Mouse (Mus musculus): Measurements from ENCODE around the gene Tpcn2. TPM values are rescaled to one million over a fixed set of nuclear protein-coding genes. Genes with fewer than 3 reads are reported as not detected.

Tpcn2 gene
- polyA plus RNA-seq, 1 experiment from 2014 or later, result 3.9 TPM

GRCm38 (mm10) chr7:145292726-145293125, 8.9 kb upstream of the Tpcn2 start:
- Histone ChIP-seq H3K27ac (replicated peaks) (no peak overlapping the region), H3K36me3 (no peaks in the 10 kb centered on the region), H3K9ac (no peak overlapping the region), H3K4me2 (no peak overlapping the region), H3K4me3 (no peak overlapping the region), H3K4me1 (replicated peaks) (no peaks in the 10 kb centered on the region; the same call in 1 of the 2 replicates), H3K27me3 (no peaks in the 10 kb centered on the region), H3K9me3 (no peaks in the 10 kb centered on the region)
- WGBS, result 47% methylated on average over 2 of the region's 2 CpGs
- ATAC-seq (ENCODE audit: low read depth), result no peak

- no peak overlapping the region for H3K4me3 ChIP-seq
- H3K36me3 ChIP-seq, result no peaks in the 10 kb centered on the region
- H3K9me3 ChIP-seq, result no peaks in the 10 kb centered on the region
- H3K9ac ChIP-seq, result no peak overlapping the region
- no peak overlapping the region for H3K4me2 ChIP-seq
- ATAC-seq (ENCODE audit: low read depth), result no peak
- no peaks in the 10 kb centered on the region for H3K27me3 ChIP-seq
- H3K27ac ChIP-seq (replicated peaks), result no peak overlapping the region
- WGBS, result 88% methylated on average over 2 of the region's 2 CpGs
- H3K4me1 ChIP-seq (replicated peaks), result no peaks in the 10 kb centered on the region; the same call in 1 of the 2 replicates
Measured at GRCm38 (mm10) chr7:145291847-145292246, 8.0 kb upstream of the Tpcn2 start.

GRCm38 (mm10) chr7:145289302-145289701, 5.5 kb upstream of the Tpcn2 start:
- no peak overlapping the region for H3K27ac ChIP-seq (replicated peaks)
- H3K4me1 ChIP-seq (replicated peaks), result no peaks in the 10 kb centered on the region; the same call in 1 of the 2 replicates
- H3K9me3 ChIP-seq, result no peaks in the 10 kb centered on the region
- 22% methylated on average over 5 of the region's 5 CpGs for WGBS
- no peak overlapping the region for H3K4me2 ChIP-seq
- H3K4me3 ChIP-seq, result no peak overlapping the region
- no peak overlapping the region for H3K9ac ChIP-seq
- H3K36me3 ChIP-seq, result no peaks in the 10 kb centered on the region
- ATAC-seq (ENCODE audit: low read depth), result no peak
- no peaks in the 10 kb centered on the region for H3K27me3 ChIP-seq

DNA sequence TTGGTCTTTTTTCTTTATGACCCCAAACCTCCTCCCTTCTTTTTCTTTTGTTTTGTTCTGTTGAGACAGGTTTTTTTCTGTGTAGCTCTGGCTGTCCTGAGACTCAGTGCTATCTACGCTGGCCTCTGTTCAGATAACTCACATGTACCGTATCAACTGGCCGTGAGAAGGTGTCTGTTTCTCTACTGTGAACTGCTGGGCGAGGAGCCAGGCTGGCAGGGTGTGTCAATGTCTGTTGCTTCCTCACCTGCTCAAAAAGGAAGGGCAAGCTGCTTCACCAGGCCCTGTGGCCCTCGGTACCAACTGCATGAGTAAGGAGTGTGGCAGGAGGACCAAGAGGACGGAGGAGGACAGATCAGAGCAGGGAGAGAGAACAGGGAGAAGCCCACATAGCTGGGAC, 3.6 kb upstream of the Tpcn2 start:
- no peak overlapping the region for H3K27ac ChIP-seq (replicated peaks)
- WGBS, result 83% methylated on average over 6 of the region's 6 CpGs

GRCm38 (mm10) chr7:145285476-145285875, 1.7 kb upstream of the Tpcn2 start:
- no peaks in the 10 kb centered on the region for H3K36me3 ChIP-seq
- no peak overlapping the region for H3K27ac ChIP-seq (replicated peaks)
- H3K4me3 ChIP-seq, result no peak overlapping the region
- H3K27me3 ChIP-seq, result no peaks in the 10 kb centered on the region
- no peak for ATAC-seq (ENCODE audit: low read depth)
- H3K9ac ChIP-seq, result no peak overlapping the region
- 80% methylated on average over 4 of the region's 4 CpGs for WGBS
- peaks cover 12% of the 10 kb centered on the region for H3K4me1 ChIP-seq (replicated peaks)
- H3K4me2 ChIP-seq, result no peak overlapping the region
- H3K9me3 ChIP-seq, result no peaks in the 10 kb centered on the region

More for the DNA sequence above, 3.6 kb upstream of the Tpcn2 start:
- H3K9me3 ChIP-seq, result no peaks in the 10 kb centered on the region
- no peaks in the 10 kb centered on the region for H3K36me3 ChIP-seq
- H3K4me1 ChIP-seq (replicated peaks), result peaks cover 12% of the 10 kb centered on the region
- H3K4me3 ChIP-seq, result no peak overlapping the region
- no peaks in the 10 kb centered on the region for H3K27me3 ChIP-seq
- ATAC-seq (ENCODE audit: low read depth), result no peak
- H3K9ac ChIP-seq, result no peak overlapping the region
- H3K4me2 ChIP-seq, result no peak overlapping the region

DNA sequence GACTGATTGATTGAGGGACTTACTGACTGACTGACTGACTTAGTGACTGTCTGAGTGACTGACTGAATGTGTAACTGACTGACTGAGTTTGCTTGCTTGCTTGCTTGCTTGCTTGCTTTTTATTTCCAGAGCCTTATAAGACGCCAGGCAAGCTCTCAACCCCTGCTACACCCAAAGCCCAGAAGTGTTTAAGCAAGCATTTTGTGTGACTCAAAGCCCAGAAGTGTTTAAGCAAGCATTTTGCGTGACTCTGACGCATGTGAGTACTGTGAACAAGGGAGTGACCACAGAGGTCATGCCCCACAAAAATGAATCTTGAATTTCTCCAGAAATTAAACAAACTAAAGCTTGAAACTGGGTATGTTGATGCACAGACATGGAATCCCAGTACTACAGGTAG, 482 bp upstream of the Tpcn2 start:
- no peak overlapping the region for H3K27ac ChIP-seq (replicated peaks)
- ATAC-seq (ENCODE audit: low read depth), result peak; percentile 10; the same call in 1 of the 2 replicates

GRCm38 (mm10) chr7:145283041-145283440, 770 bp downstream of the Tpcn2 start:
- H3K4me1 ChIP-seq (replicated peaks), result peaks cover 12% of the 10 kb centered on the region
- no peak overlapping the region for H3K27ac ChIP-seq (replicated peaks)
- peak overlapping the region; percentile 64 for H3K9ac ChIP-seq
- H3K36me3 ChIP-seq, result 0 out of 2 replicates have a peak, but pooled peaks cover 21% of the 10 kb centered on the region
- H3K9me3 ChIP-seq, result no peaks in the 10 kb centered on the region
- 64% methylated on average over 4 of the region's 4 CpGs for WGBS
- H3K4me3 ChIP-seq, result peak overlapping the region; percentile 44
- ATAC-seq (ENCODE audit: low read depth), result no peak
- peak overlapping the region; percentile 62 for H3K4me2 ChIP-seq
- no peaks in the 10 kb centered on the region for H3K27me3 ChIP-seq

More for the DNA sequence above, 482 bp upstream of the Tpcn2 start:
- Histone ChIP-seq H3K36me3 (0 out of 2 replicates have a peak, but pooled peaks cover 8% of the 10 kb centered on the region), H3K9ac (no peak overlapping the region), H3K4me1 (replicated peaks) (peaks cover 12% of the 10 kb centered on the region), H3K4me3 (peak overlapping the region; percentile 44; the same call in 1 of the 2 replicates), H3K4me2 (peak overlapping the region; percentile 62), H3K27me3 (no peaks in the 10 kb centered on the region), H3K9me3 (no peaks in the 10 kb centered on the region)
- WGBS, result 69% methylated on average over 3 of the region's 3 CpGs

- 82% methylated on average over 4 of the region's 4 CpGs for WGBS
- Histone ChIP-seq H3K27me3 (no peaks in the 10 kb centered on the region), H3K4me2 (no peak overlapping the region), H3K9ac (no peak overlapping the region), H3K9me3 (no peaks in the 10 kb centered on the region), H3K4me3 (no peak overlapping the region), H3K4me1 (replicated peaks) (peaks cover 12% of the 10 kb centered on the region), H3K27ac (replicated peaks) (no peak overlapping the region), H3K36me3 (peaks cover 25% of the 10 kb centered on the region; the same call in 1 of the 2 replicates)
- ATAC-seq (ENCODE audit: low read depth), result no peak
Measured at GRCm38 (mm10) chr7:145281396-145281795, 2.4 kb downstream of the Tpcn2 start.

GRCm38 (mm10) chr7:145275488-145275887, 8.3 kb downstream of the Tpcn2 start:
- no peak overlapping the region for H3K9ac ChIP-seq
- WGBS, result 88% methylated on average over 3 of the region's 3 CpGs
- H3K27ac ChIP-seq (replicated peaks), result no peak overlapping the region
- ATAC-seq (ENCODE audit: low read depth), result no peak
- no peak overlapping the region for H3K4me3 ChIP-seq
- H3K9me3 ChIP-seq, result no peaks in the 10 kb centered on the region
- no peaks in the 10 kb centered on the region for H3K4me1 ChIP-seq (replicated peaks)
- no peaks in the 10 kb centered on the region for H3K27me3 ChIP-seq
- H3K36me3 ChIP-seq, result peaks cover 44% of the 10 kb centered on the region
- H3K4me2 ChIP-seq, result no peak overlapping the region

- H3K36me3 ChIP-seq, result peaks cover 27% of the 10 kb centered on the region
- no peaks in the 10 kb centered on the region for H3K27me3 ChIP-seq
- H3K9me3 ChIP-seq, result no peaks in the 10 kb centered on the region
- H3K9ac ChIP-seq, result no peak overlapping the region
- no peak overlapping the region for H3K27ac ChIP-seq (replicated peaks)
- no peak overlapping the region for H3K4me2 ChIP-seq
- 98% methylated on average over 5 of the region's 5 CpGs for WGBS
- no peak for ATAC-seq (ENCODE audit: low read depth)
- no peak overlapping the region for H3K4me3 ChIP-seq
- no peaks in the 10 kb centered on the region for H3K4me1 ChIP-seq (replicated peaks)
Measured at GRCm38 (mm10) chr7:145270955-145271354, 12.9 kb downstream of the Tpcn2 start.

- WGBS, result 92% methylated on average over 7 of the region's 7 CpGs
- Histone ChIP-seq H3K9me3 (no peaks in the 10 kb centered on the region), H3K4me1 (replicated peaks) (no peaks in the 10 kb centered on the region), H3K9ac (no peak overlapping the region), H3K4me3 (no peak overlapping the region), H3K4me2 (no peak overlapping the region), H3K36me3 (peaks cover 27% of the 10 kb centered on the region), H3K27ac (replicated peaks) (no peak overlapping the region), H3K27me3 (no peaks in the 10 kb centered on the region)
- no peak for ATAC-seq (ENCODE audit: low read depth)
Measured at GRCm38 (mm10) chr7:145268890-145269289, 14.9 kb downstream of the Tpcn2 start.

- no peak overlapping the region for H3K4me3 ChIP-seq
- WGBS, result 87% methylated on average over 2 of the region's 2 CpGs
- no peak for ATAC-seq (ENCODE audit: low read depth)
- no peak overlapping the region for H3K4me2 ChIP-seq
- no peak overlapping the region for H3K9ac ChIP-seq
- no peaks in the 10 kb centered on the region for H3K9me3 ChIP-seq
- no peaks in the 10 kb centered on the region for H3K27me3 ChIP-seq
- peaks cover 9% of the 10 kb centered on the region; the same call in 1 of the 2 replicates for H3K36me3 ChIP-seq
- no peak overlapping the region for H3K27ac ChIP-seq (replicated peaks)
- H3K4me1 ChIP-seq (replicated peaks), result no peaks in the 10 kb centered on the region
Measured at GRCm38 (mm10) chr7:145266011-145266410, 17.8 kb downstream of the Tpcn2 start.

DNA sequence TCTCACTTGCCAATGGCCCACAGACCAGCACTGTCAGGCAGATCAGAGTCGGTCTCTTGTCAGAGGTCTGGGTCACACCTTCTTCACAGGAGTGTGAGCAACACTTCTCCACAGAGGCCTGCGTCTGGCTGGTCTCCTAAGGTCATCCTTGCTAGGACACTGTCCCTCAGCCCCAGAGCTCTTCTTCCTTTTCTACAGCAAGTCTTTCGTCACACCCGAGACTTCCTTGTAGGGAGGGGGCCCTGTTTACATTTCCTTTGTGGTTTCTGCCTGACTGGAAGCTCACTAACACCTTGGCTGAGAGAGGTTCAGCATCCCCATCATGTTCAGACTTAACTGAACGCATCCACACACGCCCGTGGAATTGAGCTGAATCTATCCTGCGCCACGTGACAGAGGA, 19.6 kb downstream of the Tpcn2 start:
- Histone ChIP-seq H3K27ac (replicated peaks) (no peak overlapping the region), H3K9me3 (no peaks in the 10 kb centered on the region), H3K36me3 (0 out of 2 replicates have a peak, but pooled peaks cover 9% of the 10 kb centered on the region), H3K4me3 (no peak overlapping the region), H3K4me2 (no peak overlapping the region), H3K27me3 (no peaks in the 10 kb centered on the region), H3K9ac (no peak overlapping the region), H3K4me1 (replicated peaks) (no peaks in the 10 kb centered on the region)
- WGBS, result 89% methylated on average over 9 of the region's 9 CpGs
- no peak for ATAC-seq (ENCODE audit: low read depth)

Measured in neural tube, embryonic 13.5 days (tissue).